Mouse (Mus musculus): ENCODE results near the gene Cacng2. TPM values are rescaled to one million over a fixed set of nuclear protein-coding genes. Genes with fewer than 3 reads are reported as not detected.

The Cacng2 gene
- polyA plus RNA-seq, 1 experiment from 2014 or later: not detected

- Histone ChIP-seq H3K27ac (ENCODE audit: low read length) (no peak overlapping the region), H3K36me3 (ENCODE audit: insufficient read depth, low read length) (no peaks in the 10 kb centered on the region), H3K4me1 (ENCODE audit: insufficient read depth, low read depth, low read length) (no peaks in the 10 kb centered on the region), H3K27me3 (replicated peaks; ENCODE audit: insufficient read depth, low read length) (no peaks in the 10 kb centered on the region), H3K9ac (replicated peaks; ENCODE audit: low read depth) (no peak overlapping the region), H3K4me3 (ENCODE audit: low read depth, low read length) (no peak overlapping the region), H3K9me3 (ENCODE audit: low read length) (no peaks in the 10 kb centered on the region), H3K4me2 (replicated peaks; ENCODE audit: low read depth, low read length) (no peak overlapping the region)
- TF ChIP-seq EP300 (IDR thresholded peaks at IDR 0.05): no peak
- peak; percentile 72 for TF ChIP-seq CTCF (IDR thresholded peaks at IDR 0.05)
- ATAC-seq (no peak), DNase-seq (ENCODE audit: low spot score) (peak; percentile 30)
- WGBS: 30% methylated on average over 18 of the region's 18 CpGs
These were observed 137.5 kb downstream of the Cacng2 start for GRCm38 (mm10) chr15:77982195-77982939.

GRCm38 (mm10) chr15:77981181-77981680, 138.6 kb downstream of the Cacng2 start:
- Histone ChIP-seq H3K4me1 (ENCODE audit: insufficient read depth, low read depth, low read length) (no peaks in the 10 kb centered on the region), H3K4me2 (replicated peaks; ENCODE audit: low read depth, low read length) (no peak overlapping the region), H3K4me3 (ENCODE audit: low read depth, low read length) (no peak overlapping the region), H3K27me3 (replicated peaks; ENCODE audit: insufficient read depth, low read length) (no peaks in the 10 kb centered on the region), H3K36me3 (ENCODE audit: insufficient read depth, low read length) (no peaks in the 10 kb centered on the region), H3K9me3 (ENCODE audit: low read length) (no peaks in the 10 kb centered on the region), H3K27ac (ENCODE audit: low read length) (no peak overlapping the region), H3K9ac (replicated peaks; ENCODE audit: low read depth) (no peak overlapping the region)
- 44% methylated on average over 5 of the region's 5 CpGs for WGBS
- ATAC-seq (no peak), DNase-seq (ENCODE audit: low spot score) (no peak)
- TF ChIP-seq EP300 (IDR thresholded peaks at IDR 0.05): no peak

GRCm38 (mm10) chr15:77979427-77979865, 140.4 kb downstream of the Cacng2 start:
- TF ChIP-seq CTCF (IDR thresholded peaks at IDR 0.05) (no peak), EP300 (IDR thresholded peaks at IDR 0.05) (no peak)
- ATAC-seq (no peak), DNase-seq (ENCODE audit: low spot score) (no peak)
- Histone ChIP-seq H3K9ac (replicated peaks; ENCODE audit: low read depth) (no peak overlapping the region), H3K4me2 (replicated peaks; ENCODE audit: low read depth, low read length) (no peak overlapping the region), H3K4me1 (ENCODE audit: insufficient read depth, low read depth, low read length) (no peaks in the 10 kb centered on the region), H3K36me3 (ENCODE audit: insufficient read depth, low read length) (no peaks in the 10 kb centered on the region), H3K27me3 (replicated peaks; ENCODE audit: insufficient read depth, low read length) (no peaks in the 10 kb centered on the region), H3K9me3 (ENCODE audit: low read length) (no peaks in the 10 kb centered on the region), H3K27ac (ENCODE audit: low read length) (no peak overlapping the region), H3K4me3 (ENCODE audit: low read depth, low read length) (no peak overlapping the region)
- 80% methylated on average over 10 of the region's 10 CpGs for WGBS

GRCm38 (mm10) chr15:77977663-77978062, 142.2 kb downstream of the Cacng2 start:
- no peak overlapping the region for H3K4me3 ChIP-seq (ENCODE audit: low read depth, low read length)
- H3K9me3 ChIP-seq (ENCODE audit: low read length): no peaks in the 10 kb centered on the region
- TF ChIP-seq CTCF (IDR thresholded peaks at IDR 0.05) (no peak), EP300 (IDR thresholded peaks at IDR 0.05) (no peak)
- WGBS: 60% methylated on average over 3 of the region's 3 CpGs
- DNase-seq (ENCODE audit: low spot score) (no peak), ATAC-seq (no peak)
- H3K27me3 ChIP-seq (replicated peaks; ENCODE audit: insufficient read depth, low read length): no peaks in the 10 kb centered on the region
- H3K36me3 ChIP-seq (ENCODE audit: insufficient read depth, low read length): no peaks in the 10 kb centered on the region
- H3K4me1 ChIP-seq (ENCODE audit: insufficient read depth, low read depth, low read length): no peaks in the 10 kb centered on the region
- no peak overlapping the region for H3K9ac ChIP-seq (replicated peaks; ENCODE audit: low read depth)
- no peak overlapping the region for H3K27ac ChIP-seq (ENCODE audit: low read length)
- H3K4me2 ChIP-seq (replicated peaks; ENCODE audit: low read depth, low read length): no peak overlapping the region

GRCm38 (mm10) chr15:77974165-77974841, 145.5 kb downstream of the Cacng2 start:
- WGBS: 58% methylated on average over 6 of the region's 6 CpGs
- DNase-seq (ENCODE audit: low spot score): no peak
- Histone ChIP-seq H3K27me3 (replicated peaks; ENCODE audit: insufficient read depth, low read length) (no peaks in the 10 kb centered on the region), H3K36me3 (ENCODE audit: insufficient read depth, low read length) (no peaks in the 10 kb centered on the region), H3K4me1 (ENCODE audit: insufficient read depth, low read depth, low read length) (peaks cover 7% of the 10 kb centered on the region; the same call in 1 of the 2 replicates), H3K4me2 (replicated peaks; ENCODE audit: low read depth, low read length) (no peak overlapping the region), H3K9me3 (ENCODE audit: low read length) (no peaks in the 10 kb centered on the region), H3K4me3 (ENCODE audit: low read depth, low read length) (no peak overlapping the region), H3K27ac (ENCODE audit: low read length) (no peak overlapping the region), H3K9ac (replicated peaks; ENCODE audit: low read depth) (no peak overlapping the region)
- no peak for ATAC-seq
- TF ChIP-seq EP300 (IDR thresholded peaks at IDR 0.05) (no peak), CTCF (IDR thresholded peaks at IDR 0.05) (no peak)

GRCm38 (mm10) chr15:77970470-77971292, 149.1 kb downstream of the Cacng2 start, which contains the start of gene Eif3d:
TSS of gene Eif3d (minus strand) at chr15:77970813.
- WGBS: under 1% methylated on average over 72 of the region's 72 CpGs
- peaks cover 25% of the 10 kb centered on the region; the same call in 1 of the 2 replicates for H3K36me3 ChIP-seq (ENCODE audit: insufficient read depth, low read length)
- peak within 1 kb of the TSS; percentile 81 for H3K4me2 ChIP-seq (replicated peaks; ENCODE audit: low read depth, low read length)
- H3K27me3 ChIP-seq (replicated peaks; ENCODE audit: insufficient read depth, low read length): no peaks in the 10 kb centered on the region
- ATAC-seq: peak; percentile 94
- peaks cover 8% of the 10 kb centered on the region; the same call in 1 of the 2 replicates for H3K4me1 ChIP-seq (ENCODE audit: insufficient read depth, low read depth, low read length)
- peak within 1 kb of the TSS; percentile 97 for H3K27ac ChIP-seq (ENCODE audit: low read length)
- H3K9ac ChIP-seq (replicated peaks; ENCODE audit: low read depth): peak within 1 kb of the TSS; percentile 99
- peak; percentile 97 for DNase-seq (ENCODE audit: low spot score)
- H3K4me3 ChIP-seq (ENCODE audit: low read depth, low read length): peak within 1 kb of the TSS; percentile 87
- no peaks in the 10 kb centered on the region for H3K9me3 ChIP-seq (ENCODE audit: low read length)
- TF ChIP-seq EP300 (IDR thresholded peaks at IDR 0.05) (0 out of 2 replicates have a peak, but pooled peaks have one; percentile 60), CTCF (IDR thresholded peaks at IDR 0.05) (0 out of 2 replicates have a peak, but pooled peaks have one; percentile 2)
